In the genomic region with DNA sequence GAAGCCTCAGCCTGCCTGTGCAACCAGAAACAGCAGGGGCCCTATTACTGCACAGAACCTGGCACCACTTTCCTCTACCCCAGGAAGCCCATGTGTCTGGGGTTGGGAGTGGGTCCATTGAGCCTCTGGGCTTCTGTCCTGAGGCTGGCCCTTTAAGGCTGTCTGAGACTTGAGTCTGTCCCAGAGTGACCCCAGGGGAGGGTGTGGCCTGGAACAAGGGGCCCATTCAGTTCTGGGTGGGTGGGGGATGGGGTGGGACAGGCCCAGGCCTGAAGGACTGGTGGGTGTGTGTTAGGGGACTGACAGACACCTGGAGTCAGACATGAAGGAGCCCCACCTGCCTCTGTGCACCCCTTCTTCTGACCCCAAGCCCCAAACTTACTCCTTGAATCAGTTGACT, we compare ENCODE assay signal across 8 mouse cellular contexts. TPM values are rescaled to one million over a fixed set of nuclear protein-coding genes. Genes with fewer than 3 reads are reported as not detected.
A peak's percentile ranks its signal among the peaks of the same experiment; 100 is the strongest.
DNase-seq lines count a peak whose midpoint lies in the region; ATAC-seq and TF ChIP-seq lines count a peak whose summit lies in the region.

No protein-coding gene starts in this region.

- intact Hi-C loops in heart, adult 2 months (cut with DNase I): loop anchor here (1.0 kb wide), 1 partner anchor 11 kb away; no protein-coding TSS in a partner anchor
- intact Hi-C loops in heart, postnatal 36 days (cut with DNase I): loop anchor here (1.0 kb wide), 1 partner anchor 16 kb away; no protein-coding TSS in a partner anchor

- H3K4me1 ChIP-seq in heart, adult 2 months (ENCODE audit: control insufficient read depth, insufficient read depth, low read length): peaks cover 69% of the 10 kb centered on the region
- peaks cover 100% of the 10 kb centered on the region for H3K4me1 ChIP-seq in embryonic facial prominence, embryonic 15.5 days
- peaks cover 83% of the 10 kb centered on the region for H3K4me1 ChIP-seq in kidney, adult 2 months (ENCODE audit: control insufficient read depth, insufficient read depth, low read length)

- peak overlapping the region; percentile 81 for H3K9ac ChIP-seq in heart, adult 2 months (ENCODE audit: low read depth, low read length)
- H3K9ac ChIP-seq in embryonic facial prominence, embryonic 15.5 days: no peak overlapping the region

- 0 out of 2 replicates have a peak, but pooled peaks cover 3% of the 10 kb centered on the region for H3K79me2 ChIP-seq in heart, adult 2 months (replicated peaks; ENCODE audit: control insufficient read depth, insufficient read depth, low read length)

- TF ChIP-seq EP300 in heart, adult 2 months (IDR thresholded peaks at IDR 0.05; ENCODE audit: insufficient read depth, low read depth, low read length): no peak; the same call in 1 of the 2 replicates

- 0 out of 2 replicates have a peak overlapping the region, but pooled peaks have one; percentile 19 for H3K4me2 ChIP-seq in embryonic facial prominence, embryonic 15.5 days (replicated peaks)

- TF ChIP-seq POLR2A in heart, adult 2 months (IDR thresholded peaks at IDR 0.05; ENCODE audit: insufficient read depth, low read depth, low read length): no peak; the same call in 1 of the 2 replicates
- TF ChIP-seq POLR2A in kidney, adult 2 months (IDR thresholded peaks at IDR 0.05; ENCODE audit: low read depth, low read length): no peak

- H3K27ac ChIP-seq in heart, adult 2 months: peak overlapping the region; percentile 91
- peak overlapping the region; percentile 86 for H3K27ac ChIP-seq in embryonic facial prominence, embryonic 15.5 days (replicated peaks)
- peak overlapping the region; percentile 97 for H3K27ac ChIP-seq in kidney, adult 2 months (ENCODE audit: insufficient read depth, low read depth, low read length)

- no peaks in the 10 kb centered on the region for H3K27me3 ChIP-seq in heart, adult 2 months (ENCODE audit: control insufficient read depth, insufficient read depth, low read length)
- H3K27me3 ChIP-seq in embryonic facial prominence, embryonic 15.5 days: no peaks in the 10 kb centered on the region
- no peaks in the 10 kb centered on the region for H3K27me3 ChIP-seq in kidney, adult 2 months (replicated peaks; ENCODE audit: control insufficient read depth, insufficient read depth, low read length)

- ATAC-seq in embryonic facial prominence, embryonic 15.5 days (ENCODE audit: insufficient number of reproducible peaks, low FRiP score, low TSS enrichment, low read depth): no peak
- ATAC-seq in erythroblast, adult 5-6 weeks (replicated peaks; ENCODE audit: low FRiP score, poor library complexity, severe bottlenecking): no peak

- no peak for TF ChIP-seq CTCF in heart, adult 2 months (IDR thresholded peaks at IDR 0.05)
- TF ChIP-seq CTCF in kidney, adult 2 months (conservative IDR thresholded peaks at IDR 0.05; ENCODE audit: insufficient read depth, insufficient read length, low read depth, low read length): no peak

- H3K9me3 ChIP-seq in embryonic facial prominence, embryonic 15.5 days (replicated peaks): no peaks in the 10 kb centered on the region

- peak; percentile 70 to 72 for DNase-seq in heart, adult 2 months
- no peak for DNase-seq in heart, postnatal 36 days
- DNase-seq in kidney, adult 2 months: peak; percentile 77
- peak; percentile 63 for DNase-seq in lung, postnatal 14 days
- DNase-seq in c-Kit-positive CD71-positive TER-119-positive erythroid progenitor cells, embryonic 14.5 days (ENCODE audit: low spot score): no peak
- DNase-seq in layer of hippocampus, adult 9-10 months (ENCODE audit: low spot score): no peak

- H3K4me3 ChIP-seq in heart, adult 2 months: peak overlapping the region; percentile 36; the same call in 1 of the 2 replicates
- H3K4me3 ChIP-seq in embryonic facial prominence, embryonic 15.5 days (replicated peaks): no peak overlapping the region
- H3K4me3 ChIP-seq in kidney, adult 2 months (ENCODE audit: insufficient read depth, low read depth, low read length): no peak overlapping the region

- H3K36me3 ChIP-seq in heart, adult 2 months (ENCODE audit: control insufficient read depth, insufficient read depth, low read length): peaks cover 22% of the 10 kb centered on the region
- H3K36me3 ChIP-seq in embryonic facial prominence, embryonic 15.5 days: peaks cover 33% of the 10 kb centered on the region
- no peaks in the 10 kb centered on the region for H3K36me3 ChIP-seq in kidney, adult 2 months (ENCODE audit: control insufficient read depth, insufficient read depth, low read length)

RNA-seq across cellular contexts. Expression of a gene that starts 21.8 kb away (rescaled TPM):
- total RNA-seq in heart, adult 2 months (2021): 1 to 10 TPM; 2.0 to 2.3 TPM
- polyA plus RNA-seq in heart, adult 2 months (2012; rRNA removed): 8.3 and 8.6 TPM in 2 replicates
- 1 to 10 TPM; 2.2 to 2.4 TPM for total RNA-seq in heart, postnatal 36 days (2021)
- 5.0 and 8.3 TPM in 2 replicates for polyA plus RNA-seq in embryonic facial prominence, embryonic 15.5 days (2015; fragmentation: Nextera tagmentation; extraction: Ambion mirVana)
- polyA plus RNA-seq in kidney, adult 2 months (2012; rRNA removed): 693 and 694 TPM in 2 replicates
- 5.4 TPM in 1 of 2 replicates, not detected in the other for total RNA-seq in erythroblast, adult 5-6 weeks (2015; ENCODE audit: low replicate concordance)
- 1.8 and 3.8 TPM in 2 replicates for total RNA-seq in erythroblast, adult 5-6 weeks (2017; ENCODE audit: low replicate concordance)

RNA-seq across cellular contexts. Expression of a gene that starts 25.9 kb away (rescaled TPM):
- 1 to 10 TPM in 1 of 2 experiments, not detected in 1; 1.2 TPM for total RNA-seq in heart, adult 2 months (2021)
- 0.88 and 1.2 TPM in 2 replicates for polyA plus RNA-seq in heart, adult 2 months (2012; rRNA removed)
- under 1 TPM in 1 of 2 experiments, not detected in 1; 0.62 TPM for total RNA-seq in heart, postnatal 36 days (2021)
- 1.6 and 2.9 TPM in 2 replicates for polyA plus RNA-seq in embryonic facial prominence, embryonic 15.5 days (2015; fragmentation: Nextera tagmentation; extraction: Ambion mirVana)
- polyA plus RNA-seq in kidney, adult 2 months (2012; rRNA removed): 1.0 and 2.8 TPM in 2 replicates
- total RNA-seq in erythroblast, adult 5-6 weeks (2015; ENCODE audit: low replicate concordance): not detected in 2 replicates
- 5.6 TPM in 1 of 2 replicates, not detected in the other for total RNA-seq in erythroblast, adult 5-6 weeks (2017; ENCODE audit: low replicate concordance)

RNA-seq across cellular contexts. Expression of a gene that starts 30.4 kb away (rescaled TPM):
- 1 to 10 TPM in 1 of 2 experiments, under 1 TPM in 1; 0.73 to 1.9 TPM for total RNA-seq in heart, adult 2 months (2021)
- 2.1 and 3.5 TPM in 2 replicates for polyA plus RNA-seq in heart, adult 2 months (2012; rRNA removed)
- 1 to 10 TPM; 1.1 to 2.0 TPM for total RNA-seq in heart, postnatal 36 days (2021)
- polyA plus RNA-seq in embryonic facial prominence, embryonic 15.5 days (2015; fragmentation: Nextera tagmentation; extraction: Ambion mirVana): 3.1 and 3.2 TPM in 2 replicates
- polyA plus RNA-seq in kidney, adult 2 months (2012; rRNA removed): 2.1 and 2.3 TPM in 2 replicates
- 2.5 and 3.7 TPM in 2 replicates for total RNA-seq in erythroblast, adult 5-6 weeks (2015; ENCODE audit: low replicate concordance)
- 1.3 TPM in 1 of 2 replicates, not detected in the other for total RNA-seq in erythroblast, adult 5-6 weeks (2017; ENCODE audit: low replicate concordance)

RNA-seq across cellular contexts. Expression of a gene that starts 30.5 kb away (rescaled TPM):
- total RNA-seq in heart, adult 2 months (2021): 10 to 100 TPM; 46.6 to 53.8 TPM
- 48.5 and 56.9 TPM in 2 replicates for polyA plus RNA-seq in heart, adult 2 months (2012; rRNA removed)
- 10 to 100 TPM; 50.3 to 52.2 TPM for total RNA-seq in heart, postnatal 36 days (2021)
- 83.1 and 85.2 TPM in 2 replicates for polyA plus RNA-seq in embryonic facial prominence, embryonic 15.5 days (2015; fragmentation: Nextera tagmentation; extraction: Ambion mirVana)
- 60.6 and 79.8 TPM in 2 replicates for polyA plus RNA-seq in kidney, adult 2 months (2012; rRNA removed)
- total RNA-seq in erythroblast, adult 5-6 weeks (2015; ENCODE audit: low replicate concordance): 10.4 and 11.7 TPM in 2 replicates
- 32.5 and 33.7 TPM in 2 replicates for total RNA-seq in erythroblast, adult 5-6 weeks (2017; ENCODE audit: low replicate concordance)

RNA-seq across cellular contexts. Expression of a gene that starts 36.4 kb away (rescaled TPM):
- total RNA-seq in heart, adult 2 months (2021): 10 to 100 TPM; 29.9 to 31.5 TPM
- polyA plus RNA-seq in heart, adult 2 months (2012; rRNA removed): 49.3 and 56.1 TPM in 2 replicates
- total RNA-seq in heart, postnatal 36 days (2021): 10 to 100 TPM; 27.8 to 29.4 TPM
- polyA plus RNA-seq in embryonic facial prominence, embryonic 15.5 days (2015; fragmentation: Nextera tagmentation; extraction: Ambion mirVana): 98.8 and 102 TPM in 2 replicates
- polyA plus RNA-seq in kidney, adult 2 months (2012; rRNA removed): 41.1 and 49.8 TPM in 2 replicates
- 286 and 325 TPM in 2 replicates for total RNA-seq in erythroblast, adult 5-6 weeks (2015; ENCODE audit: low replicate concordance)
- total RNA-seq in erythroblast, adult 5-6 weeks (2017; ENCODE audit: low replicate concordance): 463 and 486 TPM in 2 replicates

Comparison
In these comparisons a context has a peak if more than half of its experiments do, and no peak if none do; other contexts are left out.
1. DNase-seq: peak in heart, adult 2 months (2 of 2), kidney, adult 2 months (single experiment) and lung, postnatal 14 days (single experiment); none in heart, postnatal 36 days (0 of 2), c-Kit-positive CD71-positive TER-119-positive erythroid progenitor cells, embryonic 14.5 days (single experiment) and layer of hippocampus, adult 9-10 months (single experiment).
2. Peak in every context shown above with its lines, with median percentiles within 50 percentile points of each other: H3K27ac ChIP-seq.